Mouse (Mus musculus) activated CD4-positive, CD25-positive, alpha-beta regulatory T cell (primary cell): ENCODE results near the gene Foxp2. TPM values are rescaled to one million over a fixed set of nuclear protein-coding genes. Genes with fewer than 3 reads are reported as not detected.

ENCODE experiments used
- polyA plus RNA-seq, 2 experiments: library from polyadenylated mRNA; unstranded; fragments of 100-300 nt; shearing (Covaris generic); gene quantifications; one replicate each; pipeline ENCODE4 v1.2.1; 2017

The Foxp2 gene
- polyA plus RNA-seq = under 1 TPM; 0.13 to 0.86 TPM

GRCm38 (mm10) chr6:14901183-14901970 is at the start of gene Foxp2:
Foxp2 (plus strand) TSS chr6:14901349.

Other genes starting within 250 kb of the Foxp2 start
- under 1 TPM in 1 of 2 experiments, not detected in 1; 0.02 TPM for gene Ppp1r3a, start 146.1 kb upstream of the Foxp2 start, polyA plus RNA-seq